Mouse (Mus musculus): Measurements from ENCODE around the gene Fkbp15.

The Fkbp15 gene

DNA sequence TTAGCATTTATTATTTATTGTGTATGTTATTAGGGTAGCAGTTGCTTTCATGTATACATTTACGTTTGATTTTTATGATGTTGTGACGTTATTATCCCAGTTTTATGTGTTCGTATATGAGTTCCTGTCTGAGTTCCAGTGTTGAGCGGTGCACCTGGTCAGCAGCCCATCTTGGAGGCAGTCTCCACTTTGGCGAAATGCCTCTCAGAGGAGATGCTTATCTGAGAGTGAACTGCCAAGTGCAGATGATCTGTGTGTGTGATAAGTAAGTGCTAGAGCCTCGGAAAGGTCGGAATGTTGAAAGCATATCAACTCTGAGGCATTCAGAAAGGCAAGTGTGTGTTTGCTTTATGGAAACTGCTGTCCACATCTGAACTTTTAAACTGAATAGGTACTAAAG, 13.3 kb upstream of the Fkbp15 start:
- in situ Hi-C loops (cut with MboI; ENCODE audit: unreplicated experiment in 2 of 2): loop anchor here in 1 of 2 experiments (25.0 kb wide), 1 partner anchor 1014 kb away; no protein-coding TSS in a partner anchor

DNA sequence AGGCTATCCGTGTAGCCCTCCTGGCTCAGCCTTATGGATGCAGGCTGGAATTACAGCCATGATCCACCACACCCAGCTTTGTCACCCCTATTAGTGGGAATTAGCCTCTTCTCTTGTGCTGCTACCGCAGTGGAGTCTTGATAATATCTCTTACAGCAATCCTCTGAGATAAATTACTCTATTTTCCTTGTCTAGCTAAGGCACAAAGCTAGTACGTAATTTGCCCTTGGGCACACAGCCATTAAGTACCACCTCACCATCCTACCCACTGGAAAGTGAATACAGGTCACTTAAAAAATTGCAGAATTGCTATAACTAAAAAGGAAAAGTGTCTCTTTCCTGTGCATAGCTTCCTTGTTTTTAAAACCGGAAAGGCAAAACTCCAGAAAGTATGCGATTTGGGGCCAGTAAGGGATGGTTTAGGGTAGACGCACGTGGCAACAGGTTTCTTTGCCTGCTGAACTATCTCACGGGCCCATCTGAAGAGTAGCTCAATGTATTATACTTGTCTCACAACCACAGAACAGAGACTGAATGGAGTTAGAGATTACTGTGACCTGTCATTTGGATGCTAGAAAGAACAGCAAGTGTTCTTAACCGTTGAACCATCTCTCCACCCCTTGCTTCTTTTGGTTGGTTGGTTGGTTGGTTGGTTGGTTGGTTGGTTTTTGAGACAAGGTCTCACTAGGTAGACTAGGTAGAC, 12.6 kb upstream of the Fkbp15 start:
- in situ Hi-C loops (cut with MboI; ENCODE audit: unreplicated experiment in 2 of 2): loop anchor here in 1 of 2 experiments (25.0 kb wide), 1 partner anchor 1014 kb away; no protein-coding TSS in a partner anchor

DNA sequence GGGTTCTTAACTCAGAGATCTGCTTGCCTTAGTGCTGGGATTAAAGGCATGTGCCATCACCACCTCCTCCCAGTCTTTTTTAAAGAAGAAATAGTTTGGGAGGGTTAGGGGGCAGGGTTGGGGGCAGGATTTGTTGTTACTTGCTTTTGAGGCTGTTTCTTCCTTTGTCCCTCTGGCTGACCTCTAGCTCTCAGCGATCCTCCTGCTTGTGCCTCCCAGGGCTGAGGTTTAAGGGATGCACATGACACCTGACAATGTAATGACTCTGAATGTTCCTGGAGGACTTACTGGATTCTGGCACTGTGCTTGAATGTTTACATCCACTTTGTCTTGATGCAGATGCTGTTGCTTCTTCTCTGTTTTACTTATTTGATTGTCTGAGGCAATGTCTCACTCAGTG, 12.1 kb upstream of the Fkbp15 start:
- in situ Hi-C loops (cut with MboI; ENCODE audit: unreplicated experiment in 2 of 2): loop anchor here in 1 of 2 experiments (25.0 kb wide), 1 partner anchor 1015 kb away; no protein-coding TSS in a partner anchor

DNA sequence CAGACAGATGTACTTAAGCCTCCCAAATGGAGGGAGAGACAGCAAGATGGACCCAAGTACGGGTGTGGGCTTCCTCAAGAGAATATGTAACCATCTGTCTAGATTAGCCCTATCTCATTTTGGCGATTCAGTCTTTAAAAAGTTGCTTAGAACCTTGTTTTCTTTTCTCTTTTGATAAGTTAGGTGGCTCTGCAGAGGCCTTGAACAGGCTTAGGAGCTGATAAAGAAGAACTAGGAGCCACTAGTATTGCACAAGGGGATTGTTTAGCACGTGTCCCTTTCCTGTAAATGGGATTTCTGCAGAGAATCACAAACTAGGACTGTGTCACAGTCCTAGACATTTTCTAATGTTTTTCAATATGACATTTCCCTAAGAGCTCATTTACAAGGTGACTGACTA, 8.7 kb upstream of the Fkbp15 start:
- in situ Hi-C loops (cut with MboI; ENCODE audit: unreplicated experiment in 2 of 2): loop anchor here in 1 of 2 experiments (25.0 kb wide), 1 partner anchor 1018 kb away; no protein-coding TSS in a partner anchor

- in situ Hi-C loops (cut with MboI; ENCODE audit: unreplicated experiment in 2 of 2): loop anchor here in 1 of 2 experiments (25.0 kb wide), 1 partner anchor 1020 kb away; no protein-coding TSS in a partner anchor
Observed at GRCm38 (mm10) chr4:62367586-62367985, 7.2 kb upstream of the Fkbp15 start.

- in situ Hi-C loops (cut with MboI; ENCODE audit: unreplicated experiment in 2 of 2): loop anchor here in 1 of 2 experiments (25.0 kb wide), 1 partner anchor 1021 kb away; no protein-coding TSS in a partner anchor
Observed at GRCm38 (mm10) chr4:62366291-62366690, 5.9 kb upstream of the Fkbp15 start.

GRCm38 (mm10) chr4:62364299-62364698, 4.0 kb upstream of the Fkbp15 start:
- in situ Hi-C loops (cut with MboI; ENCODE audit: unreplicated experiment in 2 of 2): loop anchor here (5.0 to 25.0 kb wide), 2 partner anchors 38 to 1023 kb away; no protein-coding TSS in a partner anchor

DNA sequence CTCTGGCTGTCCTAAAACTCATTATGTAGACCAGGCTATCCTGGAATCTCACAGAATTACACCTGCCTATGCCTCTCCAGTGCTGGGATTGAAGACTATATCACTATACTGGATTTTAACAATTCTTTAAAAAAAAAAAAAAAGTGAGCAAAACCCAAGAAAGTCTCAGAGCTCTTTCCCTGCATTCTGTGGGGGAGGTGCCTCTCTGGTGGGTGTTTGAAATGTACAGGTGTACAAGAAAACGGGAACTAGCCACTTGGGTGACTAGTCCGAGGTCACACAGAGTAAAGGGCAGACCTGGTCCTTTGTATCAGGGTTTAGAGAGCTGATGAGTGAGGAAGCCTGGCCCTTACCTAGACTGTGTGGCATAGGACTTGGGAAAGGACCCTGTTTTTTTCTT, 2.1 kb upstream of the Fkbp15 start:
- in situ Hi-C loops (cut with MboI; ENCODE audit: unreplicated experiment in 2 of 2): loop anchor here (5.0 to 25.0 kb wide), 2 partner anchors 40 to 1025 kb away; no protein-coding TSS in a partner anchor

- in situ Hi-C loops (cut with MboI; ENCODE audit: unreplicated experiment in 2 of 2): loop anchor here (5.0 to 25.0 kb wide), 2 partner anchors 40 to 1025 kb away; no protein-coding TSS in a partner anchor
Observed at GRCm38 (mm10) chr4:62361997-62362396, 1.6 kb upstream of the Fkbp15 start.

DNA sequence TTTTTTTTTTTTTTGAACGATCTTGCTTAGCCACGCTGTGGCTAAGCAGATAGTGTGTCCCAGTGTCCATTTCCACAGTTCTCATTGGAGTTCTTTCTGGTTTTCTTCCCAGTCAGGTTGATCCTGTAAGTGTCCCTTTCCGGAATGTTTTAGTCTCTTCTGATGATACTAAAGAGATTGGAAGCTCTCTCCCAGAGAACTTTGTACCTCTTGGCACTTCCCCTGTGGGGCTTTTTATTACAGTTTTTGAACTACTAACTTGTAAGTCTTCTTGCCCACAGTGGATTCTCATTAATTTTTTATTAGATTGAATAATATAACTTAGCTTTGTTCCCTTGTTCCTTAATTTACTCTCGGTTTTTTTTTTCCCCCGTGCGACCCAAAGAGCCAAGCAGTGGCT, 1.2 kb upstream of the Fkbp15 start:
- in situ Hi-C loops (cut with MboI; ENCODE audit: unreplicated experiment in 2 of 2): loop anchor here (5.0 to 25.0 kb wide), 2 partner anchors 41 to 1026 kb away; no protein-coding TSS in a partner anchor

DNA sequence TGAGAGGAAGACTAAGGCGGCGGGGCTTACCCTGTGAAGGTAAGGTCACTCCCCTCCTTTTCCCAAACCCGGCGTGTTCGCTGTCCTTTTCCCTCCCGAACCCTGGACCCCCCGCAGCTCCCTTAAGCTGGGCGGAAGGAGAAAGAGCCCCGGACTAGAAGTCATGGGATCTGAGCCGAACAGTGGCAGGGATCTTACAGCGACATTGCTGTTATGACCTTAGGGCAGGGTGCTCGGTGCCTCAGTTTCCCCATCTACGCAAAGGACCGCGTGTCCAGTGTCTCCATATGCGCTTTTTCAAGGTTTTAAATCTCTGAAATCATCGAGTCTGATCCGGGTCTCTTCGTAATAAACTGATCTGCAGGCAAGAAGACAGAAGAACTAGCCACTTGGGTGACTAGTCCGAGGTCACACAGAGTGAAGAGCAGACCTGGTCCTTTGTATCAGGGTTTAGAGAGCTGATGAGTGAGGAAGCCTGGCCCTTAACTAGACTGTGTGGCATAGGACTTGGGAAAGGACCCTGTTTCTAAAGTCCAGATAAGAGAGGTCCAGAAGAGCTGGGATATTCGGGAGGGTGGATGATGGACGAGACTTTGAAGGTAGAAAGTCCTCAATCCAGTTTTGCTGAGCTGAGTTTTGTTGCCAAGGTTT, 582 bp upstream of the Fkbp15 start:
- in situ Hi-C loops (cut with MboI; ENCODE audit: unreplicated experiment in 2 of 2): loop anchor here (5.0 to 25.0 kb wide), 2 partner anchors 41 to 1026 kb away; no protein-coding TSS in a partner anchor

GRCm38 (mm10) chr4:62359256-62359775, 1.0 kb downstream of the Fkbp15 start:
- in situ Hi-C loops (cut with MboI; ENCODE audit: unreplicated experiment in 2 of 2): loop anchor here in 1 of 2 experiments (25.0 kb wide), 1 partner anchor 1028 kb away; no protein-coding TSS in a partner anchor

- in situ Hi-C loops (cut with MboI; ENCODE audit: unreplicated experiment in 2 of 2): loop anchor here in 1 of 2 experiments (25.0 kb wide), 1 partner anchor 1030 kb away; no protein-coding TSS in a partner anchor
Observed at GRCm38 (mm10) chr4:62357631-62358148, 2.7 kb downstream of the Fkbp15 start.

- in situ Hi-C loops (cut with MboI; ENCODE audit: unreplicated experiment in 2 of 2): loop anchor here (10.0 to 25.0 kb wide), 4 partner anchors 163 to 1038 kb away; partner anchors contain the start of genes Alad (in 1 of the 2) and Hdhd3 (in 1 of the 2)
Observed at GRCm38 (mm10) chr4:62349371-62349770, 11.0 kb downstream of the Fkbp15 start.

- in situ Hi-C loops (cut with MboI; ENCODE audit: unreplicated experiment in 2 of 2): loop anchor here (10.0 to 25.0 kb wide), 4 partner anchors 164 to 1039 kb away; partner anchors contain the start of genes Alad (in 1 of the 2) and Hdhd3 (in 1 of the 2)
Observed at GRCm38 (mm10) chr4:62348329-62348705, 12.0 kb downstream of the Fkbp15 start.

DNA sequence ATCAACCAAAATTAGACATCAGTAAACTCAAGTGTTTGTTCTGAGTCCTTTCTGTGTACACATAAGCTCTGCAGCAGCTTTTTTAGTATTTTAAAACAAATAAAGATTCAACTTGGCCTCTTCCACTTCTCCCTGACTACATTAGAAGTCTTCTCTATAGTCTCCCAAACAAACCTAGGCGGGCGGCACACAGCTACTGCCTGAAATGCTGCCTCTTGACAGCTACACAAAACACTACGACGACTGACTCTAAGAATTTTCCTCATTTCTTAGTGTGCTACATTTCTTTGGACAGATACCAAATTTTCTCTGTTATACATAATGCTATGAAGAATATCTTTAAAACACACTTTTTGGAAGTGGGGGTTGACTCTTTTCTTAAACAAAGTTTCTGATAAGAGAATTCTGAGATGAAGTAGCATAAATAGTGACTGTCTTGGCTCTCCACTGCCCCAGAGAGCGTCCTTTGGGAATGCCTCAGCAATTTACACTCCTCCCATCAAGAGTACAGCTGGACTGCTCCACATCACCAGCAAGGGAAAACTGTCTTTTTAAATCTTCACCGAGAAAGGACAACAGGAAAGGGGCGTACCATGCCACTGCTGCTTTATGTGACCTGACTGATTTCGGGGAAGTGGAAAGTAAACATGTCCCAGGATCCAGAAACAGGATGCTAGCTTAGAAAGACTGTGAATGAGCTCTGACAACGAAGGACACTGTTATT, 12.6 kb downstream of the Fkbp15 start:
- in situ Hi-C loops (cut with MboI; ENCODE audit: unreplicated experiment in 2 of 2): loop anchor here (10.0 to 25.0 kb wide), 4 partner anchors 165 to 1040 kb away; partner anchors contain the start of genes Alad (in 1 of the 2) and Hdhd3 (in 1 of the 2)

- in situ Hi-C loops (cut with MboI; ENCODE audit: unreplicated experiment in 2 of 2): loop anchor here (10.0 to 25.0 kb wide), 4 partner anchors 166 to 1041 kb away; partner anchors contain the start of genes Alad (in 1 of the 2) and Hdhd3 (in 1 of the 2)
Observed at GRCm38 (mm10) chr4:62345827-62346226, 14.5 kb downstream of the Fkbp15 start.

GRCm38 (mm10) chr4:62344000-62344399, 16.3 kb downstream of the Fkbp15 start:
- in situ Hi-C loops (cut with MboI; ENCODE audit: unreplicated experiment in 2 of 2): loop anchor here (10.0 to 25.0 kb wide), 4 partner anchors 168 to 1043 kb away; partner anchors contain the start of genes Alad (in 1 of the 2) and Hdhd3 (in 1 of the 2)

DNA sequence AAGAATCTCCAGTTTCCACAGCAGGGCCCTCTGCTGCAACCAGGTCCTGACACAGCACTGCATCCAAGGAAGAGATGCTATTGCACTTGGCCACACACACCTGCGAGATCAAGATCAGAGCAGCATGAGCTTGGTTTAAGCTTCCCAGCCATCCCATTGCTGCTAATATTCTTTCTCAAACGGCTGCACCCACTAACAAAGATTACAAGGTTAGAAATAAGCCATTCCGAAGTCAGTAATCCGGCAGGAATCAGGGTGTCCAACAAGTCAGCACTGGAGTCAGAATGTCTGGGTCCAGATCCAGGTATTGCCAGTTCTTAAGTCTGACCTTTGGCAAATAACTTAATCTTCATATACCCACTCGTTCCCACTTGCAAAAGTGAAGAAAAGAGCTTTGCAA, 21.8 kb downstream of the Fkbp15 start:
- in situ Hi-C loops (cut with MboI; ENCODE audit: unreplicated experiment in 2 of 2): loop anchor here (5.0 to 25.0 kb wide), 5 partner anchors 174 to 1049 kb away; partner anchors contain the start of genes Alad (in 1 of the 2) and Hdhd3 (in 1 of the 2)
